Mouse (Mus musculus) activated CD4-positive, CD25-positive, alpha-beta regulatory T cell (primary cell): ENCODE results near the gene Rit1. TPM values are rescaled to one million over a fixed set of nuclear protein-coding genes. Genes with fewer than 3 reads are reported as not detected.

ENCODE experiments used
- polyA plus RNA-seq, 2 experiments: library from polyadenylated mRNA; unstranded; fragments of 100-300 nt; shearing (Covaris generic); gene quantifications; one replicate each; pipeline ENCODE4 v1.2.1; 2017

The Rit1 gene
- 10 to 100 TPM; 53.6 to 55.8 TPM for polyA plus RNA-seq

DNA sequence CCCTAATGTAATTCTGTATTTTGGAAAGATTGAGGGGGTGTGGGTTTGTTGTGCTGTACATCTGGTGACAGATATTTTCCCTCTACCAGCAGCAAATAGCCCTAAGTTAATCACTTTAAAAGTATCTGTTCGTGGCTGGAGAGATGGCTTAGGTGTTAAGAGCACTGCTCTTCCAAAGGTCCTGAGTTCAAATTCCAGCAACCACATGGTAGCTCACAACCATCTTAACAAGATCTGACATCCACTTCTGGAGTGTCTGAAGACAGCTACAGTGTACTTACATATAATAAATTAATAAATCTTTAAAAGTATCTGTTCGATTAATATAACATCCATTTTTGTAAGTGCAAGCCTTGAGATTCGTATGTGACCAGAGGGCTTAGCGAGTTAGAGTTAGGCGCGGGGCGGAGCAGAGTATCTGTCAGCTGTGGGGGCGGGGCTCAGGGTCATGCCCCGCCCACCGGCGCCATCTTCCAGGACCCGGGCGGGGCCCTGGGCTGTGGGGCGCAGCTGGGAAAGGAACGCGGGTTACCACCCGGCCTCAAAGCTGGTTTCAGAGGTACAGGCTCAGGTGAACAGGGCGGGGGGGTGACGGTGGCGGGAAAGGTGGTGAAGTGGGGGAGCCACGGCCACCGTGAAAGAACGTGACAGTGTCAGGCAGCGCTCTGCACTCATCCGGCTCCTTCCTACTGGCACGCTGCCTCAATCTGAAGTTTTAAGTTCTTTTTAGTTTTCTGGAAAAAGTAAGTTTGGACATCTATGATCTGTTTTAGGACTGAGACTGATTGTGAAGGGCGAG lies at the start of gene Rit1:
Gene Rit1, plus strand, starts transcription at position 440 of the 799 bp plus-strand sequence.

DNA sequence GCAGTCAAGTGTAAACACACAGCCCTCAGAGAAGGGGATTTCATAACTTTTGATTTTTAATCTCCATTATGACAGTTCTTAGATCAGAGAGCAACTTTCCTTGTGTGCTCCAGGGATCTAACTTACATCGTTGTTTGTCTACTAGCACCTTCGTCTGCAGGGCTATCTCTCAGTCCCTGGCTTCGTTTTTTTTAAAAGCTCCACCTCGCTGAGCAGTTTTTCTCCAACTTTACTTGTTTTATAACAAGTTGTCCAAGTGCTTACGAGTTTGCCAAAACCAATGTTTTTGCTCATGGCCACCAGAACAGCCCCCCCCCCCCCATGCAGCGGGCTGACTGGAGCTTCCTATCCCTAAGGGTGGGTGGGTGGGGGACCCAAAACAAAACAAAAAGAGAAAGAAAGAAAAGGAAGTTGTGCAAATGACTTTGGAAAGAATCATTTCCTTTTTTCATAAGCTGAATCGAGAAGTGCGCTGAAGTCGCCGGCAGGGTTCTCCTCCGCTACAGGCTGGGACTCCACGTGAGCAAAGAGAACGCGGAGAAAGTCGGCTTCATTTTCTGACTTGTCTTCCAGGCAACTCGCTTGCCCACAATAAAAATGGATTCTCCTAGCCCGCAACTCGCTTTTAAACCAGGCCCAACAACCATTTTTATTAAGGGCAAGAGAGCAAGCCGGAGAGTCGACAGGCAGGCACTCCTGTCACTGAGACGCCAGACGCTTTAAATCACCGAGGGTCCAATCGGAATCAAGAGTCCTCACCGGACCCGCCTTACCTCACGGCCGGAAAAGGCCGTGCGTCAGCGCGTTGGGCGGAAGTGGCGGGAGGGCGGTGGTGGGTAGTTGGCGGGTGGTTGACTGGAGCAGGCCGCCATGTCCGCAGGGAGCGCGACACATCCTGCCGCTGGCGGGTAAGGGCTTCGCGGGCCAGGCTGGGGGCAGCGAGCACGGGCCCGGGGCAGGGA lies 31.4 kb upstream of the Rit1 start, which contains the start of gene Khdc4:
Gene Khdc4, plus strand, starts transcription at position 824 of the 962 bp plus-strand sequence.

DNA sequence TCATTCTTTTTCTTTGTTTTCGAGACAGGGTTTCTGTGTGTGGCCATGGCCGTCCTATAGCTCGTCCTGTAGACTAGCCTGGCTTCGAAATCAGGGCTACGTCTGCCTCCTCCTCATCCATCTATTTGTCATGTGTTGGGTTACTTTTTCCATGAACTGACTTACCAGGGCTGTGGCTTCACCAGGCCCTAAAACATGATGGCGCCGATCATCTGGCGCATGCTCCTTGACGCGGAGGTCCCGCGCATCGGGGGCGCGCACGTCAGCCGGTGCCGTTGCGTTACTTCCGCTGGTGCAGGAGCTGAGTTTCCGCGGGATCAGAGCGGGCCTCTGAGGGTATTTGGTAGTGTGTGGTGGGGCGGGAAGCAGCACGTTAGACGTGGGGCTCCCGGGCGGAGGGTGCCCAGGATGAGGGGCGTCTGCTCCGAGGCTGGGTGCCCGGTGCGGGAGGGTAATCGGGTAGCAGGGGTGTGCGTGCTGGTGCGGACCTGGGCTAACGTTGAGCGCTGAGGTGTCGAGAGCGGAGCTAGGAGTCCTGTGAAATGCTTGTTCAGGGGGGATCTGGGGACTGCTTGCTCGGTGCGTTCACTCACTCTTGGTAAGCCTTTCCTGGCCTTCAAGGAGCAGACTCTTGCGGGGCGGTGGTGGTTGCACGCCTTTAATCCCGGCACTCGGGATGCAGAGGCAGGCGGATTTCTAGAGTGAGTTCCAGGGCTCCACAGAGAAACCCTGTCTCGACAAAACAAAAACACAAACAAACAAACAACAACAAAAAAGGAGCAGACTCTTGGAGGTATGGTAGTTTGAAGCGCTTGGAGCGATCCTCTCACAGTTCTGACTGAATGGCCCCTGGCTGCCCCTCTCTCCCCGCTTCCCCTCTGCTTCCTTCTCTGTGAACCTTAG lies 58.6 kb downstream of the Rit1 start, which contains the start of gene Syt11:
Gene Syt11, minus strand, starts transcription at position 226 of the 903 bp plus-strand sequence.

Other genes with a start within 250 kb of the Rit1 start
- gene Lmna, start 206.9 kb upstream of the Rit1 start, polyA plus RNA-seq, result 10 to 100 TPM in 1 of 2 experiments, 1 to 10 TPM in 1; 7.7 to 30.9 TPM
- gene Mex3a, start 184.4 kb upstream of the Rit1 start, polyA plus RNA-seq, result under 1 TPM; 0.21 to 0.33 TPM
- under 1 TPM in 1 of 2 experiments, not detected in 1; 0.66 TPM for gene Rab25, start 168.5 kb upstream of the Rit1 start, polyA plus RNA-seq
- gene Lamtor2, start 163.8 kb upstream of the Rit1 start, polyA plus RNA-seq, result 100 to 1,000 TPM; 165 to 189 TPM
- gene Ubqln4, start 163.1 kb upstream of the Rit1 start, polyA plus RNA-seq, result 10 to 100 TPM; 35.4 to 39.3 TPM
- gene Ssr2, start 141.0 kb upstream of the Rit1 start, polyA plus RNA-seq, result 100 to 1,000 TPM; 137 to 153 TPM
- gene Arhgef2, start 110.9 kb upstream of the Rit1 start, polyA plus RNA-seq, result 100 to 1,000 TPM; 132 to 145 TPM
- not detected for gene Rxfp4, start 63.7 kb upstream of the Rit1 start, polyA plus RNA-seq
- gene Khdc4, start 31.0 kb upstream of the Rit1 start, polyA plus RNA-seq, result 10 to 100 TPM; 86.3 to 93.1 TPM
- gene Syt11, start 58.3 kb downstream of the Rit1 start, polyA plus RNA-seq, result 10 to 100 TPM; 51.5 to 92.1 TPM
- gene Gon4l, start 118.4 kb downstream of the Rit1 start, polyA plus RNA-seq, result 10 to 100 TPM; 13.7 to 30.0 TPM
- gene Msto1, start 197.2 kb downstream of the Rit1 start, polyA plus RNA-seq, result 10 to 100 TPM; 30.8 to 45.9 TPM
- gene Ash1l, start 233.8 kb downstream of the Rit1 start, polyA plus RNA-seq, result 10 to 100 TPM; 25.4 to 26.9 TPM
- 100 to 1,000 TPM; 170 to 191 TPM for gene Dap3, start 234.3 kb downstream of the Rit1 start, polyA plus RNA-seq